Mouse (Mus musculus) hindbrain, embryonic 13.5 days (tissue): Measurements from ENCODE around the gene Utp6. TPM values are rescaled to one million over a fixed set of nuclear protein-coding genes. Genes with fewer than 3 reads are reported as not detected.

Experiments used
- ATAC-seq: fragments of 200-750 bp; cut with Nextera tagmentation; 2 replicates; pipeline ENCODE4 v1.8.0; 2017; ENCODE audit warnings: moderate TSS enrichment; ENCODE audit not compliant: low FRiP score
- H3K27ac ChIP-seq: fragments of 300-500 bp; sonication (generic); 2 replicates; pipeline ENCODE4 v1.5.1; 2015; ENCODE audit warnings: inconsistent platforms, mild to moderate bottlenecking, moderate library complexity
- H3K27me3 ChIP-seq: fragments of 300-500 bp; sonication (generic); 2 replicates; pipeline ENCODE4 v1.6.1; 2015; ENCODE audit warnings: mild to moderate bottlenecking, inconsistent platforms
- H3K36me3 ChIP-seq: fragments of 300-500 bp; sonication (generic); 2 replicates; pipeline ENCODE4 v1.6.1; 2015; ENCODE audit warnings: mild to moderate bottlenecking, inconsistent platforms
- H3K4me1 ChIP-seq: fragments of 300-500 bp; sonication (generic); replicated peaks from 2 replicates; pipeline ENCODE4 v1.6.1; 2015; ENCODE audit warnings: inconsistent platforms
- H3K4me2 ChIP-seq: fragments of 300-500 bp; sonication (generic); 2 replicates; pipeline ENCODE4 v1.6.1; 2015; ENCODE audit warnings: inconsistent platforms, mild to moderate bottlenecking, moderate library complexity
- H3K4me3 ChIP-seq: fragments of 300-500 bp; sonication (generic); 2 replicates; pipeline ENCODE4 v1.5.1; 2015; ENCODE audit warnings: mild to moderate bottlenecking, inconsistent platforms
- H3K9ac ChIP-seq: fragments of 300-500 bp; sonication (generic); 2 replicates; pipeline ENCODE4 v1.6.1; 2015; ENCODE audit warnings: mild to moderate bottlenecking, inconsistent platforms
- H3K9me3 ChIP-seq: fragments of 300-500 bp; sonication (generic); 2 replicates; pipeline ENCODE4 v1.6.1; 2016; ENCODE audit warnings: inconsistent platforms
- WGBS: fragments of 180-500 bp; shearing (Covaris S2); methylation state at CpG from one replicate; pipeline ENCODE4 v1.1.7; 2015; 5-methylcytosine and 5-hydroxymethylcytosine counted together
- polyA plus RNA-seq: library from polyadenylated mRNA; unstranded; fragments of >200 nt; fragmentation: Nextera tagmentation; extraction: Ambion mirVana; gene quantifications from 2 replicates; pipeline ENCODE4 v1.2.1, GENCODE M21; 2015

Gene Utp6
- polyA plus RNA-seq, 1 experiment from 2014 or later, result 45.2 TPM

- H3K4me2 ChIP-seq, result no peak overlapping the region
Observed at GRCm38 (mm10) chr11:79892259-79892658, 69.9 kb downstream of the Utp6 start.

GRCm38 (mm10) chr11:79890822-79891221 is 71.4 kb downstream of the Utp6 start:
- Histone ChIP-seq H3K4me1 (no peaks in the 10 kb centered on the region), H3K9me3 (no peaks in the 10 kb centered on the region), H3K4me2 (no peak overlapping the region), H3K9ac (no peak overlapping the region), H3K27ac (no peak overlapping the region), H3K36me3 (no peaks in the 10 kb centered on the region), H3K4me3 (no peak overlapping the region), H3K27me3 (no peaks in the 10 kb centered on the region)
- 89% methylated on average over 2 of the region's 2 CpGs for WGBS
- ATAC-seq, result no peak

More at GRCm38 (mm10) chr11:79892259-79892658, 69.9 kb downstream of the Utp6 start:
- Histone ChIP-seq H3K27ac (no peak overlapping the region), H3K36me3 (no peaks in the 10 kb centered on the region), H3K9me3 (no peaks in the 10 kb centered on the region), H3K9ac (no peak overlapping the region), H3K4me3 (no peak overlapping the region), H3K4me1 (no peaks in the 10 kb centered on the region), H3K27me3 (no peaks in the 10 kb centered on the region)
- 90% methylated on average over 6 of the region's 6 CpGs for WGBS
- no peak for ATAC-seq

GRCm38 (mm10) chr11:79886961-79887360 is 75.2 kb downstream of the Utp6 start:
- H3K9me3 ChIP-seq, result no peaks in the 10 kb centered on the region
- no peak overlapping the region for H3K27ac ChIP-seq
- H3K9ac ChIP-seq, result no peak overlapping the region
- no peaks in the 10 kb centered on the region for H3K4me1 ChIP-seq
- no peaks in the 10 kb centered on the region for H3K36me3 ChIP-seq
- no peak for ATAC-seq
- no peaks in the 10 kb centered on the region for H3K27me3 ChIP-seq
- no peak overlapping the region for H3K4me3 ChIP-seq
- no peak overlapping the region for H3K4me2 ChIP-seq
- 75% methylated on average over 1 of the region's 1 CpGs for WGBS

GRCm38 (mm10) chr11:79886395-79886794 is 75.8 kb downstream of the Utp6 start:
- no peak for ATAC-seq
- no peak overlapping the region for H3K4me2 ChIP-seq
- H3K27me3 ChIP-seq, result no peaks in the 10 kb centered on the region
- no peak overlapping the region for H3K4me3 ChIP-seq
- no peak overlapping the region for H3K9ac ChIP-seq
- H3K4me1 ChIP-seq, result no peaks in the 10 kb centered on the region
- no peak overlapping the region for H3K27ac ChIP-seq
- no peaks in the 10 kb centered on the region for H3K9me3 ChIP-seq
- WGBS, result 100% methylated on average over 1 of the region's 1 CpGs
- H3K36me3 ChIP-seq, result no peaks in the 10 kb centered on the region

GRCm38 (mm10) chr11:79885713-79886393 is 76.3 kb downstream of the Utp6 start:
- no peak for ATAC-seq
- H3K4me1 ChIP-seq, result no peaks in the 10 kb centered on the region
- no peak overlapping the region for H3K4me3 ChIP-seq
- no peaks in the 10 kb centered on the region for H3K9me3 ChIP-seq
- H3K9ac ChIP-seq, result no peak overlapping the region
- no peaks in the 10 kb centered on the region for H3K27me3 ChIP-seq
- no peak overlapping the region for H3K27ac ChIP-seq
- WGBS, result 92% methylated on average over 13 of the region's 13 CpGs
- no peak overlapping the region for H3K4me2 ChIP-seq
- H3K36me3 ChIP-seq, result no peaks in the 10 kb centered on the region

GRCm38 (mm10) chr11:79884784-79885183 is 77.4 kb downstream of the Utp6 start:
- WGBS, result 92% methylated on average over 6 of the region's 6 CpGs
- Histone ChIP-seq H3K27ac (no peak overlapping the region), H3K27me3 (no peaks in the 10 kb centered on the region), H3K9me3 (no peaks in the 10 kb centered on the region), H3K9ac (no peak overlapping the region), H3K4me1 (no peaks in the 10 kb centered on the region), H3K36me3 (no peaks in the 10 kb centered on the region), H3K4me3 (no peak overlapping the region), H3K4me2 (no peak overlapping the region)
- no peak for ATAC-seq

Other genes starting within 250 kb of the Utp6 start
- gene Suz12, start 30.7 kb upstream of the Utp6 start, polyA plus RNA-seq, result 16.0 and 16.9 TPM in 2 replicates
- 12.3 and 13.1 TPM in 2 replicates for gene Crlf3, start 118.6 kb upstream of the Utp6 start, polyA plus RNA-seq
- 6.1 and 6.3 TPM in 2 replicates for gene Atad5, start 127.0 kb upstream of the Utp6 start, polyA plus RNA-seq
- gene Tefm, start 179.8 kb upstream of the Utp6 start, polyA plus RNA-seq, result 25.8 and 25.9 TPM in 2 replicates
- 3.7 and 3.9 TPM in 2 replicates for gene Adap2, start 191.7 kb upstream of the Utp6 start, polyA plus RNA-seq
- gene Rnf135, start 221.5 kb upstream of the Utp6 start, polyA plus RNA-seq, result 3.1 and 3.9 TPM in 2 replicates
- gene Rhot1, start 246.6 kb upstream of the Utp6 start, polyA plus RNA-seq, result 66.4 and 68.4 TPM in 2 replicates